Mouse (Mus musculus) neural tube, embryonic 15.5 days (tissue): ENCODE measurements at regions not wholly inside any gene's neighbourhood (a gene's known extent, or its start where the extent isn't known, plus 50 kb on each side); places are given as distances from the start of the nearest gene placed in this dataset.
"Not testable (repeated sequence)": the region's sequence is repeated elsewhere in the genome, so short reads cannot be mapped to it uniquely, and the experiment has no call there.

Source experiments
- ATAC-seq: fragments of 200-750 bp; cut with Nextera tagmentation; 2 replicates; pipeline ENCODE4 v1.8.0; 2017; ENCODE audit warnings: mild to moderate bottlenecking, moderate TSS enrichment, moderate library complexity; ENCODE audit not compliant: low FRiP score
- H3K27ac ChIP-seq: fragments of 300-500 bp; sonication (generic); replicated peaks from 2 replicates; pipeline ENCODE4 v1.5.1; 2015; ENCODE audit warnings: mild to moderate bottlenecking, inconsistent platforms
- H3K27me3 ChIP-seq: fragments of 300-500 bp; sonication (generic); replicated peaks from 2 replicates; pipeline ENCODE4 v1.6.1; 2015; ENCODE audit warnings: inconsistent platforms
- H3K36me3 ChIP-seq: fragments of 300-500 bp; sonication (generic); 2 replicates; pipeline ENCODE4 v1.6.1; 2015; ENCODE audit warnings: inconsistent platforms
- H3K4me1 ChIP-seq: fragments of 300-500 bp; sonication (generic); 2 replicates; pipeline ENCODE4 v1.6.1; 2015; ENCODE audit warnings: inconsistent platforms
- H3K4me2 ChIP-seq: fragments of 300-500 bp; sonication (generic); 2 replicates; pipeline ENCODE4 v1.6.1; 2015; ENCODE audit warnings: inconsistent platforms, mild to moderate bottlenecking, moderate library complexity
- H3K4me3 ChIP-seq: fragments of 300-500 bp; sonication (generic); replicated peaks from 2 replicates; pipeline ENCODE4 v1.5.1; 2015; ENCODE audit warnings: mild to moderate bottlenecking, inconsistent platforms
- H3K9ac ChIP-seq: fragments of 300-500 bp; sonication (generic); replicated peaks from 2 replicates; pipeline ENCODE4 v1.6.1; 2015; ENCODE audit warnings: mild to moderate bottlenecking, inconsistent platforms
- H3K9me3 ChIP-seq: fragments of 300-500 bp; sonication (generic); replicated peaks from 2 replicates; pipeline ENCODE4 v1.6.1; 2016; ENCODE audit warnings: inconsistent platforms
- WGBS: fragments of 180-500 bp; shearing (Covaris S2); methylation state at CpG from one replicate; pipeline ENCODE4 v1.1.7; 2015; ENCODE audit warnings: mixed read lengths; 5-methylcytosine and 5-hydroxymethylcytosine counted together

- Histone ChIP-seq H3K27me3 (no peaks in the 10 kb centered on the region), H3K9me3 (no peaks in the 10 kb centered on the region), H3K27ac (no peak overlapping the region), H3K9ac (no peak overlapping the region), H3K4me2 (no peak overlapping the region), H3K4me3 (no peak overlapping the region), H3K36me3 (no peaks in the 10 kb centered on the region), H3K4me1 (no peaks in the 10 kb centered on the region)
- ATAC-seq: peak; percentile 59
- 44% methylated on average over 4 of the region's 4 CpGs for WGBS
These were observed 58.8 kb downstream of the Emx2 start for GRCm38 (mm10) chr19:59516957-59517356.

- Histone ChIP-seq H3K4me2 (no peak overlapping the region), H3K9me3 (no peaks in the 10 kb centered on the region), H3K4me3 (no peak overlapping the region), H3K36me3 (no peaks in the 10 kb centered on the region), H3K27me3 (no peaks in the 10 kb centered on the region), H3K27ac (no peak overlapping the region), H3K4me1 (no peaks in the 10 kb centered on the region), H3K9ac (no peak overlapping the region)
- no peak for ATAC-seq
- WGBS: 84% methylated on average over 3 of the region's 3 CpGs
These were observed 61.0 kb downstream of the Emx2 start for GRCm38 (mm10) chr19:59519156-59519555.

GRCm38 (mm10) chr19:59522176-59522575 lies 64.0 kb downstream of the Emx2 start:
- 86% methylated on average over 11 of the region's 11 CpGs for WGBS
- no peak overlapping the region for H3K9ac ChIP-seq
- H3K9me3 ChIP-seq: no peaks in the 10 kb centered on the region
- H3K36me3 ChIP-seq: no peaks in the 10 kb centered on the region
- no peak for ATAC-seq
- no peaks in the 10 kb centered on the region for H3K4me1 ChIP-seq
- H3K27ac ChIP-seq: no peak overlapping the region
- no peak overlapping the region for H3K4me3 ChIP-seq
- H3K27me3 ChIP-seq: no peaks in the 10 kb centered on the region
- no peak overlapping the region for H3K4me2 ChIP-seq

GRCm38 (mm10) chr19:59523356-59523755 lies 65.2 kb downstream of the Emx2 start:
- Histone ChIP-seq H3K4me1 (no peaks in the 10 kb centered on the region), H3K9ac (no peak overlapping the region), H3K27ac (no peak overlapping the region), H3K4me3 (no peak overlapping the region), H3K27me3 (no peaks in the 10 kb centered on the region), H3K4me2 (no peak overlapping the region), H3K36me3 (no peaks in the 10 kb centered on the region), H3K9me3 (no peaks in the 10 kb centered on the region)
- WGBS: 53% methylated on average over 10 of the region's 10 CpGs
- ATAC-seq: no peak

GRCm38 (mm10) chr19:59564101-59564500 lies 105.9 kb downstream of the Emx2 start:
- Histone ChIP-seq H3K9me3 (no peaks in the 10 kb centered on the region), H3K4me2 (no peak overlapping the region), H3K36me3 (no peaks in the 10 kb centered on the region), H3K9ac (no peak overlapping the region), H3K4me3 (no peak overlapping the region), H3K4me1 (no peaks in the 10 kb centered on the region), H3K27me3 (no peaks in the 10 kb centered on the region), H3K27ac (no peak overlapping the region)
- ATAC-seq: no peak
- 82% methylated on average over 4 of the region's 4 CpGs for WGBS

GRCm38 (mm10) chr19:59568907-59569306 lies 110.7 kb downstream of the Emx2 start:
- Histone ChIP-seq H3K9me3 (no peaks in the 10 kb centered on the region), H3K4me2 (no peak overlapping the region), H3K4me1 (no peaks in the 10 kb centered on the region), H3K9ac (no peak overlapping the region), H3K27me3 (no peaks in the 10 kb centered on the region), H3K27ac (no peak overlapping the region), H3K4me3 (no peak overlapping the region), H3K36me3 (no peaks in the 10 kb centered on the region)
- ATAC-seq: no peak

- H3K27ac ChIP-seq, H3K4me2 ChIP-seq, H3K4me1 ChIP-seq, H3K9me3 ChIP-seq, ATAC-seq, H3K9ac ChIP-seq, H3K27me3 ChIP-seq, H3K36me3 ChIP-seq, H3K4me3 ChIP-seq: not testable (repeated sequence)
- 92% methylated on average over 2 of the region's 2 CpGs for WGBS
These were observed 111.4 kb downstream of the Emx2 start for GRCm38 (mm10) chr19:59569590-59569989.

GRCm38 (mm10) chr19:59574346-59574745 lies 116.2 kb downstream of the Emx2 start:
- Histone ChIP-seq H3K27me3 (0 out of 2 replicates have a peak, but pooled peaks cover 2% of the 10 kb centered on the region), H3K4me2 (no peak overlapping the region), H3K9me3 (no peaks in the 10 kb centered on the region), H3K4me1 (no peaks in the 10 kb centered on the region), H3K36me3 (no peaks in the 10 kb centered on the region), H3K27ac (no peak overlapping the region), H3K9ac (no peak overlapping the region), H3K4me3 (no peak overlapping the region)
- WGBS: 58% methylated on average over 3 of the region's 3 CpGs
- ATAC-seq: no peak

- ATAC-seq: no peak
- H3K4me2 ChIP-seq: no peak overlapping the region
- WGBS: 81% methylated on average over 9 of the region's 9 CpGs
- no peaks in the 10 kb centered on the region for H3K36me3 ChIP-seq
- 0 out of 2 replicates have a peak, but pooled peaks cover 3% of the 10 kb centered on the region for H3K27me3 ChIP-seq
- H3K4me1 ChIP-seq: no peaks in the 10 kb centered on the region
- no peak overlapping the region for H3K9ac ChIP-seq
- H3K9me3 ChIP-seq: no peaks in the 10 kb centered on the region
- H3K4me3 ChIP-seq: no peak overlapping the region
- no peak overlapping the region for H3K27ac ChIP-seq
These were observed 119.7 kb downstream of the Emx2 start for GRCm38 (mm10) chr19:59577886-59578285.

GRCm38 (mm10) chr19:59579676-59580075 lies 121.5 kb downstream of the Emx2 start:
- Histone ChIP-seq H3K4me3 (no peak overlapping the region), H3K27ac (no peak overlapping the region), H3K9me3 (no peaks in the 10 kb centered on the region), H3K9ac (no peak overlapping the region), H3K27me3 (0 out of 2 replicates have a peak, but pooled peaks cover 3% of the 10 kb centered on the region), H3K4me2 (no peak overlapping the region), H3K4me1 (no peaks in the 10 kb centered on the region), H3K36me3 (no peaks in the 10 kb centered on the region)
- WGBS: 100% methylated on average over 1 of the region's 1 CpGs
- no peak for ATAC-seq

GRCm38 (mm10) chr19:59585835-59586234 lies 127.7 kb downstream of the Emx2 start:
- Histone ChIP-seq H3K27me3 (peaks cover 8% of the 10 kb centered on the region), H3K4me1 (peaks cover 7% of the 10 kb centered on the region), H3K27ac (no peak overlapping the region), H3K4me2 (no peak overlapping the region), H3K9ac (no peak overlapping the region), H3K9me3 (no peaks in the 10 kb centered on the region), H3K36me3 (no peaks in the 10 kb centered on the region), H3K4me3 (no peak overlapping the region)
- 61% methylated on average over 4 of the region's 4 CpGs for WGBS
- ATAC-seq: no peak

GRCm38 (mm10) chr19:59587303-59587702 lies 129.1 kb downstream of the Emx2 start:
- no peak overlapping the region for H3K9ac ChIP-seq
- peaks cover 7% of the 10 kb centered on the region for H3K4me1 ChIP-seq
- H3K4me2 ChIP-seq: no peak overlapping the region
- ATAC-seq: no peak
- H3K9me3 ChIP-seq: no peaks in the 10 kb centered on the region
- H3K4me3 ChIP-seq: no peak overlapping the region
- peaks cover 15% of the 10 kb centered on the region for H3K27me3 ChIP-seq
- WGBS: 76% methylated on average over 12 of the region's 12 CpGs
- no peaks in the 10 kb centered on the region for H3K36me3 ChIP-seq
- no peak overlapping the region for H3K27ac ChIP-seq

- peak overlapping the region; percentile 22 for H3K4me3 ChIP-seq
- no peaks in the 10 kb centered on the region for H3K36me3 ChIP-seq
- 2% methylated on average over 17 of the region's 17 CpGs for WGBS
- H3K27ac ChIP-seq: no peak overlapping the region
- H3K9me3 ChIP-seq: no peaks in the 10 kb centered on the region
- no peak overlapping the region for H3K9ac ChIP-seq
- ATAC-seq: peak; percentile 57; the same call in 1 of the 2 replicates
- peak overlapping the region; percentile 52 for H3K4me2 ChIP-seq
- H3K27me3 ChIP-seq: peaks cover 20% of the 10 kb centered on the region
- peaks cover 7% of the 10 kb centered on the region for H3K4me1 ChIP-seq
These were observed 129.9 kb downstream of the Emx2 start for GRCm38 (mm10) chr19:59588068-59588522.
